Mouse (Mus musculus): ENCODE measurements around the gene Scaf1.
A peak's percentile ranks its signal among the peaks of the same experiment; 100 is the strongest.

Scaf1 gene

GRCm38 (mm10) chr7:45015344-45015956 lies 713 bp downstream of the Scaf1 start:
- DNase-seq (ENCODE audit: low spot score in 2 of 2) = no peak

- DNase-seq (ENCODE audit: low spot score in 2 of 2) = no peak
Measured at GRCm38 (mm10) chr7:45014096-45014451, 2.1 kb downstream of the Scaf1 start.

- no peak for DNase-seq (ENCODE audit: low spot score in 2 of 2)
Measured at GRCm38 (mm10) chr7:45013366-45014095, 2.6 kb downstream of the Scaf1 start.

GRCm38 (mm10) chr7:45012824-45013223 lies 3.3 kb downstream of the Scaf1 start:
- no peak for DNase-seq (ENCODE audit: low spot score in 2 of 2)

- DNase-seq (ENCODE audit: low spot score in 2 of 2) = no peak
Measured at GRCm38 (mm10) chr7:45012011-45012410, 4.2 kb downstream of the Scaf1 start.

- no peak for DNase-seq (ENCODE audit: low spot score in 2 of 2)
Measured at GRCm38 (mm10) chr7:45008411-45008810, 7.8 kb downstream of the Scaf1 start.

GRCm38 (mm10) chr7:45007846-45008245 lies 8.3 kb downstream of the Scaf1 start:
- DNase-seq (ENCODE audit: low spot score in 2 of 2) = no peak

GRCm38 (mm10) chr7:45007141-45007540 lies 9.0 kb downstream of the Scaf1 start:
- DNase-seq (ENCODE audit: low spot score in 2 of 2) = no peak

- no peak for DNase-seq (ENCODE audit: low spot score in 2 of 2)
Measured at GRCm38 (mm10) chr7:45006503-45006902, 9.7 kb downstream of the Scaf1 start.

GRCm38 (mm10) chr7:45005321-45005992 lies 10.7 kb downstream of the Scaf1 start:
- DNase-seq (ENCODE audit: low spot score in 2 of 2) = no peak

GRCm38 (mm10) chr7:45004546-45004945 lies 11.6 kb downstream of the Scaf1 start:
- no peak for DNase-seq (ENCODE audit: low spot score in 2 of 2)

GRCm38 (mm10) chr7:45002440-45002839 lies 13.7 kb downstream of the Scaf1 start:
- no peak for DNase-seq (ENCODE audit: low spot score in 2 of 2)

- DNase-seq (ENCODE audit: low spot score in 2 of 2) = no peak
Measured at GRCm38 (mm10) chr7:45000539-45001114, 15.5 kb downstream of the Scaf1 start.

GRCm38 (mm10) chr7:44999753-45000152 lies 16.4 kb downstream of the Scaf1 start:
- DNase-seq (ENCODE audit: low spot score in 2 of 2) = no peak

- no peak for DNase-seq (ENCODE audit: low spot score in 2 of 2)
Measured at GRCm38 (mm10) chr7:44998501-44998955, 17.6 kb downstream of the Scaf1 start, which contains the start of gene Bcl2l12. Gene Bcl2l12 (minus strand): TSS chr7:44998712.

GRCm38 (mm10) chr7:44997940-44998428 lies 18.2 kb downstream of the Scaf1 start:
- no peak for DNase-seq (ENCODE audit: low spot score in 2 of 2)

GRCm38 (mm10) chr7:44997231-44997939 lies 18.8 kb downstream of the Scaf1 start, which contains the start of gene Irf3:
Gene Irf3 (plus strand): TSS chr7:44997648.
- peak; percentile 94 to 98 for DNase-seq (ENCODE audit: low spot score in 2 of 2)

GRCm38 (mm10) chr7:44996672-44997071 lies 19.5 kb downstream of the Scaf1 start:
- no peak for DNase-seq (ENCODE audit: low spot score in 2 of 2)

- DNase-seq (ENCODE audit: low spot score in 2 of 2) = no peak
Measured at GRCm38 (mm10) chr7:44986879-44987718, 29.1 kb downstream of the Scaf1 start.

- DNase-seq (ENCODE audit: low spot score in 2 of 2) = peak; percentile 96 to 99
Measured at GRCm38 (mm10) chr7:44986192-44986878, 29.8 kb downstream of the Scaf1 start, which contains the start of gene Prmt1. Gene Prmt1 (minus strand): TSS chr7:44986568.

Measured in urinary bladder, postnatal 4 days (tissue).